Mouse (Mus musculus): ENCODE data around the gene Arhgef40.

Arhgef40 gene

GRCm38 (mm10) chr14:52005141-52005540 is 20.6 kb downstream of the Arhgef40 start:
- no peak for DNase-seq

GRCm38 (mm10) chr14:52005616-52006015 is 21.1 kb downstream of the Arhgef40 start:
- DNase-seq: no peak

GRCm38 (mm10) chr14:52006241-52006640 is 21.7 kb downstream of the Arhgef40 start:
- DNase-seq: no peak

GRCm38 (mm10) chr14:52006771-52007170 is 22.3 kb downstream of the Arhgef40 start:
- no peak for DNase-seq

- DNase-seq: peak; percentile 92
Measured at GRCm38 (mm10) chr14:52008321-52009203, 24.0 kb downstream of the Arhgef40 start.

- no peak for DNase-seq
Measured at GRCm38 (mm10) chr14:52009361-52009760, 24.8 kb downstream of the Arhgef40 start.

- DNase-seq: no peak
Measured at GRCm38 (mm10) chr14:52009841-52010240, 25.3 kb downstream of the Arhgef40 start.

GRCm38 (mm10) chr14:52010446-52011111 is 26.1 kb downstream of the Arhgef40 start:
- DNase-seq: no peak

- DNase-seq: no peak
Measured at GRCm38 (mm10) chr14:52011683-52012082, 27.2 kb downstream of the Arhgef40 start.

GRCm38 (mm10) chr14:52012085-52012484 is 27.6 kb downstream of the Arhgef40 start:
- DNase-seq: peak; percentile 79

GRCm38 (mm10) chr14:52012553-52012952 is 28.0 kb downstream of the Arhgef40 start:
- no peak for DNase-seq

GRCm38 (mm10) chr14:52013021-52013610 is 28.6 kb downstream of the Arhgef40 start:
- DNase-seq: no peak

- no peak for DNase-seq
Measured at GRCm38 (mm10) chr14:52013771-52014219, 29.3 kb downstream of the Arhgef40 start.

- no peak for DNase-seq
Measured at GRCm38 (mm10) chr14:52014271-52014760, 29.8 kb downstream of the Arhgef40 start.

- no peak for DNase-seq
Measured at GRCm38 (mm10) chr14:52014761-52015311, 30.3 kb downstream of the Arhgef40 start.

GRCm38 (mm10) chr14:52015445-52016100 is 31.1 kb downstream of the Arhgef40 start, which contains the start of gene Tmem253:
Gene Tmem253, plus strand, starts transcription at chr14:52015658.
- DNase-seq: no peak

- DNase-seq: no peak
Measured at GRCm38 (mm10) chr14:52016625-52017405, 32.3 kb downstream of the Arhgef40 start.

- no peak for DNase-seq
Measured at GRCm38 (mm10) chr14:52017662-52018061, 33.1 kb downstream of the Arhgef40 start.

- DNase-seq: no peak
Measured at GRCm38 (mm10) chr14:52018248-52019050, 33.9 kb downstream of the Arhgef40 start.

GRCm38 (mm10) chr14:52019051-52019589 is 34.6 kb downstream of the Arhgef40 start:
- no peak for DNase-seq
